Mouse (Mus musculus) lung, postnatal 25 days (tissue): Measurements from ENCODE around the gene Epm2aip1.

Experiments
- DNase-seq: peaks from one replicate; pipeline ENCODE4 v3.0.0; 2022; ENCODE audit warnings: low spot score

Gene Epm2aip1

GRCm38 (mm10) chr9:111287956-111288355 is 16.2 kb downstream of the Epm2aip1 start:
- DNase-seq: no peak

- DNase-seq: peak; percentile 30
Measured at GRCm38 (mm10) chr9:111289294-111289831, 17.6 kb downstream of the Epm2aip1 start.

- DNase-seq: peak; percentile 89
Measured at GRCm38 (mm10) chr9:111289832-111290339, 18.2 kb downstream of the Epm2aip1 start.

GRCm38 (mm10) chr9:111290539-111291100 is 18.9 kb downstream of the Epm2aip1 start:
- DNase-seq: no peak

GRCm38 (mm10) chr9:111293234-111293633 is 21.5 kb downstream of the Epm2aip1 start:
- DNase-seq: no peak

GRCm38 (mm10) chr9:111294911-111295310 is 23.2 kb downstream of the Epm2aip1 start:
- no peak for DNase-seq

GRCm38 (mm10) chr9:111295323-111295722 is 23.6 kb downstream of the Epm2aip1 start:
- no peak for DNase-seq

- no peak for DNase-seq
Measured at GRCm38 (mm10) chr9:111296433-111296832, 24.7 kb downstream of the Epm2aip1 start.

- no peak for DNase-seq
Measured at GRCm38 (mm10) chr9:111298606-111299005, 26.9 kb downstream of the Epm2aip1 start.

GRCm38 (mm10) chr9:111302196-111302831 is 30.6 kb downstream of the Epm2aip1 start:
- DNase-seq: no peak

GRCm38 (mm10) chr9:111304036-111304435 is 32.3 kb downstream of the Epm2aip1 start:
- no peak for DNase-seq

- no peak for DNase-seq
Measured at GRCm38 (mm10) chr9:111306142-111306541, 34.4 kb downstream of the Epm2aip1 start.

- no peak for DNase-seq
Measured at GRCm38 (mm10) chr9:111311031-111311842, 39.5 kb downstream of the Epm2aip1 start, which contains the start of gene Trank1. Gene Trank1 (plus strand): TSS chr9:111311739.

GRCm38 (mm10) chr9:111311843-111312441 is 40.2 kb downstream of the Epm2aip1 start:
- DNase-seq: no peak

- DNase-seq: no peak
Measured at GRCm38 (mm10) chr9:111312442-111313141, 40.9 kb downstream of the Epm2aip1 start.

GRCm38 (mm10) chr9:111313299-111313698 is 41.6 kb downstream of the Epm2aip1 start:
- no peak for DNase-seq

GRCm38 (mm10) chr9:111313793-111314192 is 42.1 kb downstream of the Epm2aip1 start:
- DNase-seq: no peak

- peak; percentile 29 for DNase-seq
Measured at GRCm38 (mm10) chr9:111314219-111314618, 42.5 kb downstream of the Epm2aip1 start.

- no peak for DNase-seq
Measured at GRCm38 (mm10) chr9:111320912-111321311, 49.2 kb downstream of the Epm2aip1 start.

- DNase-seq: no peak
Measured at GRCm38 (mm10) chr9:111324881-111325280, 53.2 kb downstream of the Epm2aip1 start.
